Mouse (Mus musculus) gonadal fat pad, adult 2 months (tissue): ENCODE measurements around the gene Etl4. TPM values are rescaled to one million over a fixed set of nuclear protein-coding genes. Genes with fewer than 3 reads are reported as not detected.
"Not testable (repeated sequence)": the region's sequence is repeated elsewhere in the genome, so short reads cannot be mapped to it uniquely, and the experiment has no call there.

Experiments used
- DNase-seq: peaks from one replicate; pipeline ENCODE4 v3.0.0-alpha.2; 2012; ENCODE audit warnings: low read depth
- polyA plus RNA-seq: library from polyadenylated mRNA; depleted of rRNA; stranded (reverse); fragments of >200 nt; gene quantifications from 2 replicates; pipeline ENCODE4 v1.2.3, GENCODE M21; 2012

The Etl4 gene
- polyA plus RNA-seq, 1 experiment: 25.9 TPM

GRCm38 (mm10) chr2:20167073-20167472 lies 257.5 kb downstream of the Etl4 start:
- peak; percentile 12 for DNase-seq

GRCm38 (mm10) chr2:20167566-20167965 lies 258.0 kb downstream of the Etl4 start:
- DNase-seq: peak; percentile 13

GRCm38 (mm10) chr2:20168156-20168555 lies 258.6 kb downstream of the Etl4 start:
- no peak for DNase-seq

DNA sequence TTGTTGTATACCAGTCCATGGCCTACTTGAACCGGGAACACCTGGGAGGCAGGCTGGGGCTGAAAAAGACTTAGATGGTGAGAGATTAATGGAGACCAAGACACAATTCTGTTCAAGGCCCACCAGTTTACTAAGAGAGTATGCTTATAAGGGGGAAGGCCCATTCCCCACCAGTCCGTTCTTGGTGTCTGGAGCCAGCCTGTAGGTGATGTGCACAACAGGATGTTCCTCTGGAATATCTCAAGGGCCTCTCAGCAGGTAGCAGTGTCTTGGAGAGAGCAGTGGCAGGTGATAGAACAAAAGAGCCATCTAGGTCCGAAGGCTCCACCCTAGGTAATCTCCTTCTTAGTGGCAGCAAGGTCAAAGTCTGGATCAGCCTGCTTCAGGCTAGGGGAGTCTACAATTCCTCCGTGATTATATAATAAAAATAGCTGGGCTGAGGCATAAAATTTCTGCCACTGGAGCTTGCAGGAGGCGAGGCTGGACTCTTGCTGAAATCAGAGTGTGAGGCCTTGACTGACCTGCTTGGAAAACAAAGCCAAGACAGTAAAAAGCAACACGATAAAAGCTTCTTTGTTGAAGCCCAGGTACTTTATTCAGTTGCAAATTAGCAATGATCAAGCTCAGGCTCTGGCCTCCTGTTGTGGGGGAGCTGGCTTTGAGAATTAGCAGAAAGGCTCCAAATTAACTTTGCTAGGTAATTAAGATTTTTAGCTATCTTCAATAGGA lies 267.0 kb downstream of the Etl4 start:
- DNase-seq: not testable (repeated sequence)

DNA sequence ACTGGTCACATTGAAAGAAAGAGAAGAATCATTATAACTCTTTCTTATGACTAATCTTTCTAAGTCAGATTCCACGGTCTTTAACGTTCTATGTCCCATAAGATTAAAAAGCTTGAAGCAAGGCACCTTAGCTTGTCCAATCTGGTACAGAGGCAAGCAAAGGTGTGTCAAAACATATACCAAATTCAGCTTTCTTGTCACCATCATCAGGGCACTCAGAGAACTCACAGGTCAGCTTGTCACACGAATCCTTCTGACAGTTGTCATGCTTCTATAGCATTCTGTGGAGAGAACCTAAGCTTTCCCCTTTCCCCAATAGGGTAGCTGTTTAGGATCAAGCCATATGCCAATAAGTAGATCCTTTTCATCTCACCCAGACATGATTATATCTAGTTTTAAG lies 267.7 kb downstream of the Etl4 start:
- DNase-seq: not testable (repeated sequence)

GRCm38 (mm10) chr2:20180561-20180960 lies 271.0 kb downstream of the Etl4 start:
- DNase-seq: not testable (repeated sequence)

- DNase-seq: not testable (repeated sequence)
These were observed 277.6 kb downstream of the Etl4 start for GRCm38 (mm10) chr2:20187223-20187622.

- no peak for DNase-seq
These were observed 293.4 kb downstream of the Etl4 start for GRCm38 (mm10) chr2:20203011-20203410.

GRCm38 (mm10) chr2:20206647-20207046 lies 297.1 kb downstream of the Etl4 start:
- no peak for DNase-seq

DNA sequence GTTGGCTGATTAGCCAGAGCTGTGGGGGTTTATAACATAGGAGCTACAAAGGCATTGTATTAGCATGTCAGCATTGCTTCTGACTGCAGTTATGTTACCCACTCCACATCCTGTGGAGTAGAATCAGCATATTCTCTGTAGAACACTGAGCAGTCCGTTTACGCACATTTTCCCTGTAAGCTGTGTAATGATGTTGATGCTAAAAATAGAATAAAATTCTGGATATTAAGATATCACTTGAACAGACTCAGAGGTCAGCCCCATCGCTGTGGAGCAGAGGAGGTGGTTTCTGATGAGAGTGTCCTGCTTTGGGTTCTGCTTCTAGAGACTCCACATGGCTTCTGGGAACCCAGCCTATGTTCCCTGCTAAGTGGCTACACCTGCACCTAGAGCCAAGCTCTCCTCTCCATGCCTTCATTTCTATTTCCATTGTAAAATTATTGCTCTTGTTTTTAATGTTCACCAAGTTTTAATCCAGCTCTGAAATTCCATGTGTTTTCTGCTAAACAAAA lies 299.2 kb downstream of the Etl4 start:
- no peak for DNase-seq

GRCm38 (mm10) chr2:20209359-20209758 lies 299.8 kb downstream of the Etl4 start:
- DNase-seq: no peak

DNA sequence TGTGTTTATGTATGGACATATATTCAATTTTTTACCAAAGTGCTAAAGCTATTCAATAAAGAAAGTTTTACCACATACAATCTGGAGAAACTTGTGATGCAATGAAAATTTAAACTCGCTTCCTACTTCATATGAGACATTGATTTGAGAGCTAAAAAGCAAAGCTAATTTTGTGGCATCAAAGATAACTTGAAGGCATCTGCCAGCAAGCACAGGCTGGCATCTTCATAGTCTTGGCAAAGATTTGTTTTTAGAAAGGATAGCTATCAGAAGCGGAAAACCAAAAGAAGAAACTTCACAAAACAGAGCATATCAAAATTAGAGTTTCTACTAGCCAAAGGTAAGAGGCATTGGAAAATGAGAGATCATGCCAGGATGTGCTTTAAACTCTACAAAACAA lies 306.7 kb downstream of the Etl4 start:
- no peak for DNase-seq

- DNase-seq: no peak
These were observed 307.3 kb downstream of the Etl4 start for GRCm38 (mm10) chr2:20216686-20217437.

GRCm38 (mm10) chr2:20231371-20231770 lies 321.8 kb downstream of the Etl4 start:
- DNase-seq: no peak

DNA sequence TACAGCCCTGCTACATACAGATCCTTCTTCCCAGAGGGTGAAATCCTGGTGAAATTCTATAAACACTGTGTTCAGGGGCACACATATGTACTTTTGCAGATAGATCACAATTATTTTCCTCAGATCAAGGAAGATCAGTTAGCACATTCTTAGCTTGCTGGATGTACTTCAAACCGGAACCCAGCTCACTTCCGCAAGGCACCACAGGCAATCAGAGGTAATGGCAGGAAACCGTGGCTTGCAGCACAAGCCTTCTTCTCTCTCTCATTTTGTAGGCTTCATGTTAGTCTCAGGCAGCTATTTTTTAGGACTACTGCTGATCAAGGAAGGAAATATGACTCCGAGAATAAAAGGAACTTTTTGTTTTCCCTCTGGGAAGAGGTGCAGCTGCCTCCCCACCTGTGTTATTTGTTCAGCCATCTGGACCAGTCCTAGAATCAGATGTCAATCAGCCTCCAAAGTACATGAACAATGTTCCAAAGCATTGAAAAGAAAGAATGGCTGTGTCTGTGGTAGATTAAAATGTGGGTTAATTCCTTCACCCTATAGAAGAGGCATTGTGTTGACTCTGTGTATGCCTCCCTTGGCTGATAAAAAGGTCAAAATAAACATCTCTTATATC lies 338.6 kb downstream of the Etl4 start:
- no peak for DNase-seq

DNA sequence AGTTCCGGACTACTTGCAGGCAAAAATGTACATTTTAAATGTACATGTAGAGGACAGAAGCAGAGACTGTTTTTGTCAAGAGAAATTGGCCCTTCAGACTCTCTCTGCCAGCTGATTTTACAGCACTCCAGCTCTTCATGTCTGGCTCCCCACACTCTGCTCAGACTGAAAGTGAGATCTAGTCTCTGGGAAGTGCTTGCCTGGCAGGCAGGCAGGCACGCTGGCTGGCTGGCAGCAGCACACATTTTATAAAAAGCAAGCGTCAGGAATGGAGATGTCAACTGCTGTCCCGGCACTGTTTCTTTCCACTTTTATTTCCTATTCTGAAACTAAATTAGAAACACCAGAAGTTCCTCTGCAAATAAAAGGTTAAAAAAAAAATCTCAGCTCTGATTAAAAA lies 339.8 kb downstream of the Etl4 start:
- DNase-seq: no peak

DNA sequence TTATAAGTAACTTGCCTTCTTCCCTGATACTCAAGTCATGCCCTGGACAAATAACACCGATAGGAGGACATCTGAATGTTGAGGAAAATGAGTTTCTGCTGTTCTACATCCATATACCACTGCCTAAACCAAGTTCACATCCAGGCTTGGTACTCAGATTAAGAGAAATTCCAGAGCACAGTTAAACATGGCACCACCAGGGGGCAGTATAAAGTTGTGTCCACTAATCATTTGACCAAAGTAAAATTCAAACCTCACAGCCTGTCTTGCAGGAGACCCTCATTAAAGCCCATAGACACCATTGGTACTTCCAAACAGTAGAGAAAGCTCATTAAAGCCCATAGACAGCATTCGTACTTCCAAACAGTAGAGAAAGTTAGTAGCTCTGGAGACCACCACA lies 366.5 kb downstream of the Etl4 start:
- DNase-seq: no peak

DNA sequence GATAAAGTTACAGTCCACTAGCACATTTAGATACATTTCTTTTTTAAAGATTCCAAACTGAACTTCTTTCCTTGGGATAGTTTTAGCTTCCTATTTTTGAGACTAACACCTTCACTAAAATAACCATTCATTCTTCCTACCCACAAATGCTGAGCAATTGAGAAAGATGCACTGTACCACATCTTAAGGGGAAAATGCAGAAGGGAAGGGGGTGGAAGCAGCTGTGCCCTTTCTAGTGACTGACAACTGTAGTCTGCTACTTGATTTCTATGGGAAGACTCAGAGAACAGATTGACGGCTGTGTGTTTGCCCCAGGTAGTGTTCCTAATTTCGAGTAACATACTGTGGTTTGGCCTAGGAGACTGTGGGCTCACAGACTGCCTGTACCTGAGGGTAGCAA lies 372.3 kb downstream of the Etl4 start:
- no peak for DNase-seq

DNA sequence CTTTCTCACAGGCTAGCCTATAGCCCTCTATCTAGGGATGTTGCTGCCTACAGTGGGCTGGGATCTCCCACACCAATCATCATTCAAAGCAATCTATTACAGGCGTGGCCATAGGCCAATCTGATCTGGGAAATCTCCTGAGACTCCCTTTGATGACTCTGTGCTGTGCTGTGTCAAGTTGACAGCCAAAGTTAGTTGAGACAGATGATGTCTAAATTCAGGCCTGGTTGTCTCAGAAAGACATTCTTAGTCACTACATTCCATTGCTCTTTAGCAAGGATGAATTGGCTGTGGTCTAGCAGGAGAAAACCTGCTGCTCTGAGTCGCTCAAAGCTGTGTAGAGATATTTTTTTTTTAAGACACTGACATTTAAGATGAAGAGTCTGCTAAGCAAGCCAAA lies 374.8 kb downstream of the Etl4 start:
- no peak for DNase-seq

DNA sequence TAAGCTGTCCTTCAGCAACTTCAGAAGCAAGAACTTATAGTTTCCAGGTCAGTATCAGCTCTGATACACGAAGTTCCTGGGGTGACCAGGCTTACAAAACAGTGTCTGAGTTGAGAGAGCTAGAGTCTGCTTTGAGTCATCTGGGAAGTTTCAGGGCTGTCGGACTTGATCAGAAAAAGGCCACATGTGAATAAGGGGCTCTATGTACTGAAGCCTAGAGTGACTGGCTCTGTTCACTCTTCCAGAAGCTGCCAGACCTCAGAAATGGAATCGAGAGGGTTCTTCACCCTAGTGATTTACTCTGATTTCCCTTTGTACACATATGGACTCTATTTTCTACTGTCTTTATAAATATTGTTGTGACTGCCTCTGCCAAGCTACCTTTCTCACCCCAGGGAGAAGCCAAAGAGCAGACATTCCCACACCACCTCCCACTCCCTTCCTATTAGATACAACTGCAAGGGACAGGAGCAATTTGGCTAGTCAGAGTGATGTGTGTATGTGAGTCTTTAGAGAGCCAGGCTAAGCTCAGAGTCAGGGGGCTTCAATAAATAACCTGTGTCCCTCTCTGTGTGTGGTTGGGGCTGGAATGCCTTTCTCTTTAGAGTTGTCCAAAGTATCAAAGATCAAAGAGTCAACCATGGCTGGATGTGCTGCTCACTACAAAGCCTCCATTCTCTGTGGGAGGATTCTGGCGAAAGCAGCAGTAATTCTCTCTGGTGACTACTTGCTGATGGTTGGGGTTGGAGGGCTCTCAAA lies 381.6 kb downstream of the Etl4 start:
- no peak for DNase-seq

DNA sequence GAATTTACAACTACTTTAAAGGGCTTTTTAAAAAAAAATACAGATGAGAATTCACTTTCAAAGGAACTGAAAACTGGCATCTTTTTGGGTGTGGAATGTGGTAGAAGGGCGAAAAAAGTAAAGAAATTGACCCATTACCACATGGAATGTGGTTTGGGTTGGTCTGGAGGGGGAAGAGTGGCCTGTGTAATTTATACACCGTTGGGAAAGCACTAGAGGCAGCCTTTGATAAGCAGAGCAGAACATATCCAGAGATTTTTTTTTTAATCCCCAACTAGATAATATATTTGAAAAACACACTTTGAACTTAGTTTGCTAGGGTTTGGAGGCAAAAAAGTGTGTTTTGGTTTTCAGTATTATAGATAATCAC lies 382.1 kb downstream of the Etl4 start:
- DNase-seq: no peak

DNA sequence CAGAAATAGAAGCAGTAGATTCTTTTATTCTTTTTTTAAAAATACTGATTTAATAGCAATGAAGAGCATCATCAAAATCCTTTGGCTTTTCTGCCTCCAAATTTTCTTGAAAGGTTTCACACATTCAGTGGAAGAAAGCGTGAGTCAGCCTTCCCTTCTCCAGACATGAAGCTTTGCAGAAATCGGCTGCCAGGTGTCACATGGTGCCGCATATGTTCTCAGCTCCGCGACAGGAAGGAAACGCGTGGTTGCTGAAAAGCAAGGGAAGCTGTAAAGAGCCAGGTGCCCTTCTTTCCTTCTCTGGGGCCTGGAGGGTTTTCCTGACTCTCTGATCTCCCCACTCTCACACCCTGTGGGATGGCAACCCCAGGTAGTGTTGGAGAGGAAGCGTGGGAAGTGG lies 383.8 kb downstream of the Etl4 start:
- no peak for DNase-seq
